Mouse (Mus musculus): ENCODE results near the gene Ssc4d. TPM values are rescaled to one million over a fixed set of nuclear protein-coding genes. Genes with fewer than 3 reads are reported as not detected.

The Ssc4d gene
- polyA plus RNA-seq, 1 experiment, result 5.0 TPM

DNA sequence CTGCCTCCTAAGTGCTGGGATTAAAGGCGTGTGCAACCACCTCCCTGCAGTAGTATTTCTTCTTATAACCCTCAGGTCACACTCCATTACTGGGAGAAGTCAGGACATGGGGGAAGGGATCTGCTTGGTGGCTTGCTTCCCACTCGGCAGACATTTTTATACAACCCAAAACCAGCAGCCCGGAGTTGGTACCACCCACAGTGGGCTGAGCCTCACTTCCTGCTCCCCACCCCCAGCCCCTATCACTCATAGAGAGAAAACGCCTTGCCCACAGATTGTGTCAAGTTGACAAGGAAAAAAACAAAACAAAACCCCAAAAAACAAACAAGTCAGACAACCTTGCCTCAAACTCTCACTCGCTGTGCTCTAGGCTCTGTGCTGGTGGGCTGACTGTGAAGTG, 61.1 kb downstream of the Ssc4d start:
- H3K4me3 ChIP-seq (replicated peaks), result peak overlapping the region; percentile 47
- H3K27me3 ChIP-seq (replicated peaks), result no peaks in the 10 kb centered on the region
- no peak for TF ChIP-seq FLI1 (IDR thresholded peaks at IDR 0.05; ENCODE audit: low read length)
- TF ChIP-seq GATA1 (IDR thresholded peaks at IDR 0.05; ENCODE audit: borderline replicate concordance, low read length), result no peak
- no peaks in the 10 kb centered on the region for H3K9me3 ChIP-seq
- peaks cover 90% of the 10 kb centered on the region for H3K4me1 ChIP-seq
- H3K36me3 ChIP-seq (replicated peaks; ENCODE audit: low read length), result peaks cover 95% of the 10 kb centered on the region

DNA sequence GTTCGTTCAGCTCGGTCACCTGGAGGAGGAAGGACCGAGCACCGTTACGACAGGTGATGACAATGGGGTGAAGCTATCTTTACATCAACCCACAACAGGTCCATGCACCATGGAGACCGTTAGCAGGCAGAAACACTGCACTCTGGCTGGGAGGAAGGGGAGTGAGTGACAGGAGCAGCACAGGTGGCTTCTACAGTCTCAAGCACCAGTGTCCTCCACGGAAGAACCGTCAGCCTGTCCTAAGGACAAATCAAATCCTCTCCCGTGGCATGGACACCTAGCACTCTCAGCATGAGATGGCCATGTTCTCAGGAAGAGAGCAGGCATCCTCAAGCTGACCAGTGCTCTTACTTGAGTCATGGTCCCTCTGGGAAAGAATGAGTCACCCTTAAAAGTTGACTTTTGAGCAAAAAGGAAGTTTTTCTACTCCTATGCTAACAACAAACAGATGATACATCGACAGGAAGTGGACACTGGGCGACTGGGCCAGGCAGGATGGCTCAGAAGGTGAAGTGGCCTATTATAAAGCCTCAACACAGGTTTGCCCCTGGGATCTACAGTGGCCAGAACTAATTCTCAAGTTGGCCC, 62.6 kb downstream of the Ssc4d start:
- TF ChIP-seq FLI1 (IDR thresholded peaks at IDR 0.05; ENCODE audit: low read length) (no peak), GATA1 (IDR thresholded peaks at IDR 0.05; ENCODE audit: borderline replicate concordance, low read length) (no peak)
- Histone ChIP-seq H3K9me3 (no peaks in the 10 kb centered on the region), H3K27me3 (replicated peaks) (no peaks in the 10 kb centered on the region), H3K36me3 (replicated peaks; ENCODE audit: low read length) (peaks cover 95% of the 10 kb centered on the region), H3K4me3 (replicated peaks) (peak overlapping the region; percentile 72), H3K4me1 (peaks cover 92% of the 10 kb centered on the region)

DNA sequence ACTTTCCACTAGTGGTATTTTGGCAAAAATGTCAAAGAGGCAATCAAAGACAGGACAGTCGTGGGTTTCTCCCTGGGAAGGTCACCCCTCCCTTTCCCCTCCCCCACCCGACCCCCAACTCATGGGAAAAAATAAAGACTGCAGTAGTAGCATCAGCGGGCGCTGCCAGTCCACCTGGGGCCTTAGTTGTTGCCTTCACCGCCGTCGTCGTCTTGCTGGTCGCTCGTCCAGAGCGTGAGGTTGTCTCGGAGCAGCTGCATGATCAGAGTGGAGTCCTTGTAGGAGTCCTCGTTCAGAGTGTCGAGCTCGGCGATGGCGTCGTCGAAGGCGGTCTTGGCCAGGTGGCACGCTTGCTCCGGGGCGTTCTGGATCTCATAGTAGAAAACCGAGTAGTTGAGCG, 63.5 kb downstream of the Ssc4d start:
- Histone ChIP-seq H3K9me3 (no peaks in the 10 kb centered on the region), H3K27me3 (replicated peaks) (no peaks in the 10 kb centered on the region), H3K4me1 (peaks cover 91% of the 10 kb centered on the region), H3K36me3 (replicated peaks; ENCODE audit: low read length) (peaks cover 93% of the 10 kb centered on the region), H3K4me3 (replicated peaks) (no peak overlapping the region)
- TF ChIP-seq FLI1 (IDR thresholded peaks at IDR 0.05; ENCODE audit: low read length) (no peak), GATA1 (IDR thresholded peaks at IDR 0.05; ENCODE audit: borderline replicate concordance, low read length) (no peak)

Other genes starting within 250 kb of the Ssc4d start
- gene Tmem120a, start 230.1 kb downstream of the Ssc4d start, polyA plus RNA-seq (2012; ENCODE audit: insufficient read depth, low replicate concordance), result 13.5 and 55.6 TPM in 2 replicates
- not detected in 2 replicates for gene Styxl1, start 196.1 kb downstream of the Ssc4d start, polyA plus RNA-seq (2012; ENCODE audit: insufficient read depth, low replicate concordance)
- gene Mdh2, start 196.1 kb downstream of the Ssc4d start, polyA plus RNA-seq (2012; ENCODE audit: insufficient read depth, low replicate concordance), result 386 and 408 TPM in 2 replicates
- gene Srrm3, start 167.6 kb downstream of the Ssc4d start, polyA plus RNA-seq (2012; ENCODE audit: insufficient read depth, low replicate concordance), result 0.13 and 1.9 TPM in 2 replicates
- gene Hspb1, start 86.6 kb downstream of the Ssc4d start, polyA plus RNA-seq (2012; ENCODE audit: insufficient read depth, low replicate concordance), result 0.79 TPM in 1 of 2 replicates, not detected in the other
- gene Ywhag, start 39.9 kb downstream of the Ssc4d start, polyA plus RNA-seq (2012; ENCODE audit: insufficient read depth, low replicate concordance), result 121 and 148 TPM in 2 replicates
- gene Zp3, start 5.6 kb upstream of the Ssc4d start, polyA plus RNA-seq (2012; ENCODE audit: insufficient read depth, low replicate concordance), result not detected in 2 replicates
- gene Dtx2, start 20.3 kb upstream of the Ssc4d start, polyA plus RNA-seq (2012; ENCODE audit: insufficient read depth, low replicate concordance), result 23.7 and 30.1 TPM in 2 replicates
- 0.06 TPM in 1 of 2 replicates, not detected in the other for gene Upk3b, start 64.0 kb upstream of the Ssc4d start, polyA plus RNA-seq (2012; ENCODE audit: insufficient read depth, low replicate concordance)
- not detected in 2 replicates for gene Upk3bl, start 80.0 kb upstream of the Ssc4d start, polyA plus RNA-seq (2012; ENCODE audit: insufficient read depth, low replicate concordance)
- gene Rasa4, start 109.4 kb upstream of the Ssc4d start, polyA plus RNA-seq (2012; ENCODE audit: insufficient read depth, low replicate concordance), result 4.4 and 18.1 TPM in 2 replicates
- gene Polr2j, start 142.1 kb upstream of the Ssc4d start, polyA plus RNA-seq (2012; ENCODE audit: insufficient read depth, low replicate concordance), result 14.7 and 91.2 TPM in 2 replicates
- 47.2 and 54.5 TPM in 2 replicates for gene Lrwd1, start 161.5 kb upstream of the Ssc4d start, polyA plus RNA-seq (2012; ENCODE audit: insufficient read depth, low replicate concordance)
- gene Alkbh4, start 161.6 kb upstream of the Ssc4d start, polyA plus RNA-seq (2012; ENCODE audit: insufficient read depth, low replicate concordance), result 37.3 and 77.1 TPM in 2 replicates
- 23.2 and 25.7 TPM in 2 replicates for gene Orai2, start 196.2 kb upstream of the Ssc4d start, polyA plus RNA-seq (2012; ENCODE audit: insufficient read depth, low replicate concordance)
- gene Prkrip1, start 224.4 kb upstream of the Ssc4d start, polyA plus RNA-seq (2012; ENCODE audit: insufficient read depth, low replicate concordance), result 19.4 and 67.8 TPM in 2 replicates